Mouse (Mus musculus): Measurements from ENCODE around the gene Bckdk.

DNA sequence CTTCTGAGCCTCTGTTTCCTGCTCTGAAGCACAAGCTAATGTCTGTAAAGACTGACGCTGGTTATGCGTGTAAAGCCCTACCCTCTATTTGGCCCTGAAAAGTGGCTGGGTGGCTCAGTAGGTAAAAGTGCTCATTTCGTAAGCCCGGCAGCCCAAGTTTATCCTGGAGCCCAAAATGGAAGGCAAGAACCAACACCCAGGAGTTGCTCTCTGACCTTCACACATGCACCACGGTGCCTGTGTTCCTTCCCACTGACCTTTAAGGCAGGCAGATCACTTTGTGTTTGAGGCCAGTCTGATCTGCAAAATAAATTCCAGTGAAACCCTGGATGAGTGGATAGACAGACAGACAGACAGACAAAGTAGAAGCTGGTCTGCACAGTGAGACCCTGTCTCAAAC lies 19.8 kb downstream of the Bckdk start:
- TF ChIP-seq POLR2A (IDR thresholded peaks at IDR 0.05; ENCODE audit: extremely low read depth, insufficient read depth, low read length) = no peak
- TF ChIP-seq CTCF (IDR thresholded peaks at IDR 0.05; ENCODE audit: low read depth, low read length) = no peak
